Mouse (Mus musculus) heart, adult 9 months (tissue): ENCODE measurements around the gene Npas3.

Experiments
- DNase-seq, 2 experiments: peaks; one replicate each; pipeline ENCODE4 v3.0.0; 2022; ENCODE audit warnings: low spot score in 2 of 2

Npas3 gene

DNA sequence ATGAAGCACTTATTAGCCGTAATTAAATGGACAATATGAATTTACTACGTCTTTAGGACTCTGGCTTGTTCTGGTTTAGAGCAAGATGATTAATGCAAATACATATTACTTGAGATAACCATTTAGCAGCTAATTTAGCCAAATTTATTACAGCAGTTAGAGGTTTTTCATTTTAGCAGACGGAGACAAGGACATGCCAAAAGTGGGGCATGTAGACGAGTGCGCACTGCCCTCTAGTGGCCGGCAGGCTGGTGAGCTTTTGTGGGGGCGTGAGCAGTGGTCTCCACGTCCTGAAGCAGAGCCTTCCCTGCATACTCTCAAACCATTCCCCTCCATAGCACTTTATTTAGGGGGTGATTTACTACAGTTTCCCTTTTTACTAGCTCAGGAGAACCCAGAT, 812.3 kb downstream of the Npas3 start:
- peak in 1 of 2 experiments; percentile 30 for DNase-seq

DNA sequence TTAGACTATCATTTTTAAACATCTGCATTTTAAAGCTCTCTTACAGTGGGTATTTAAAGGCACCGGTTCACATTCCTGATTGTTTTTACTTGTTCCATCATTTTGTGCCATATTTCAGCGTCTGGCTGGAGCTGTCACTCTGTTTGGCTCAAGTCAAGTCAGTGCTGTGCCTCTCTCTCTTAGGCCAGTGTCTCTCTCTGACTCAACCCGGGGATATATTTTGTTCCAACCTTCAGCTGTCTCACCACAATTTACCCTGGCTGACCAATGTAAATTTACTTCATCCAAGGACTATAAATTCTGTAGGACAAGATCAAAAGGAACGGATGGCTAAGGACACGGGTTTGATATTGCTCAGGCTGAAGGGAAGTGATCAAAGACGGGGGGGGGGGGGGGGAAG, 812.7 kb downstream of the Npas3 start:
- no peak for DNase-seq

- no peak for DNase-seq
These were observed 816.5 kb downstream of the Npas3 start for GRCm38 (mm10) chr12:54064986-54065385.

GRCm38 (mm10) chr12:54065607-54066006, 817.1 kb downstream of the Npas3 start:
- DNase-seq = no peak

DNA sequence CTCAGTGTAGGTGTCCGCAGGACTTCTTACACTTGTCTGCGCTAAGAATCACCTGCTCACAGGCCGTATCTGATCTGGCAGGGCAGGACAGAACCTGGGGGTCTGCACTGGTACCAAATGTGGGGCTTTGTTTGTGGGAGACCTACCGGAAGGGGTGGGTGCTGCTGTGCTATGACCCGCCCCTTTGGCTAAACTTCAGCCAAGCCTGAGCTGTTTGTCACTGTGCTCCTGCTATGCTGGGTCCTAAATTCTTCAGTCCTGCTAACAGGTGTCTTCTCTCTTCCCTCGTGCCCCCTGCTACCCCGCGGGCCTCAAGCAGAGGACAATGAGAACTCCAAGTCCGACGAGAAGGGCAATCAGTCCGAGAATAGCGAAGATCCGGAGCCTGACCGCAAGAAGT, 818.9 kb downstream of the Npas3 start:
- DNase-seq = no peak

GRCm38 (mm10) chr12:54067886-54068756, 819.6 kb downstream of the Npas3 start:
- DNase-seq = no peak

GRCm38 (mm10) chr12:54068757-54069146, 820.3 kb downstream of the Npas3 start:
- DNase-seq = no peak

DNA sequence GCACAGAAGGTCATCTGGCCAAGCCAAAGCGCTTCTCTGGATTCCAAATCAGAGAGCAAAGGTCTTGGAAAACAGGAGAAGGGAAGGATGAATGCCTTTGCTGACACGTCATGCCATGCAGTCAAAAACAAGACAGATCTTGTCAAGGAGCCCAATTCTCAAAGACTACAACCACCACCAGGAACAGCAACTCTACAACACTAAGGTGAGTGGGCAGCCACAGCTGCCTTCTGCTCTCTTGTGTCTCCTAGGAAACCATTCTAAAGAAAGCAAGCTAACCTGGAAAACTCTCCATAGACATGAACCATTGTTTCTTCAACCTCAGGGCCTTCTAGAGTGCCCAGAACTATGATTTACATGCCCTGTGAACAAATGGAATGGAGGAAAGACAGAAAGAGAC, 825.5 kb downstream of the Npas3 start:
- no peak for DNase-seq

DNA sequence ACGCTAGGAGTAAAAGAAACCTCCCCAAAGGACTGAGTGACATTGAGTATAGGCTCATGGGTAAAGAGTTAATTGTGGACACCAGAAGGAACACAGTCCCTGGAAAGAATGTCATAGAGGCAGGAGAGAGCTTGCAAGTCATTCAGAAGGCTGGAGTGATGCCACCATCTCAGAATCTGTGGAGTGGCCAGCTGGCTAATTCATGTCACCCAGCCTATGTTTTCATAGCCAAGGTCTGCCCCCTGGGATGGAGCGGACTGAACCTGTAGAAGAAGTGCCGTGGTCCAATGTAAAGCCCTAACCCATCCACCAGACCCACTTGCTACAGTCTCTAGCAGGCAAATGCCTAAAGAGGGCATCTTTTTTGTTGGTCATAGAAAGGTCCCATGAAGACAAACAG, 832.5 kb downstream of the Npas3 start:
- DNase-seq = no peak

- DNase-seq = no peak
These were observed 845.3 kb downstream of the Npas3 start for GRCm38 (mm10) chr12:54093729-54094128.

- DNase-seq = no peak
These were observed 848.0 kb downstream of the Npas3 start for GRCm38 (mm10) chr12:54096492-54096891.

- DNase-seq = no peak
These were observed 849.7 kb downstream of the Npas3 start for GRCm38 (mm10) chr12:54098136-54098535.

- DNase-seq = peak; percentile 37 to 62
These were observed 850.3 kb downstream of the Npas3 start for GRCm38 (mm10) chr12:54098785-54099184.

GRCm38 (mm10) chr12:54099458-54099857, 851.0 kb downstream of the Npas3 start:
- no peak for DNase-seq

- no peak for DNase-seq
These were observed 852.9 kb downstream of the Npas3 start for GRCm38 (mm10) chr12:54101307-54101870.

GRCm38 (mm10) chr12:54102500-54102899, 854.0 kb downstream of the Npas3 start:
- no peak for DNase-seq

- DNase-seq = peak in 1 of 2 experiments; percentile 1
These were observed 857.1 kb downstream of the Npas3 start for GRCm38 (mm10) chr12:54105531-54105930.

DNA sequence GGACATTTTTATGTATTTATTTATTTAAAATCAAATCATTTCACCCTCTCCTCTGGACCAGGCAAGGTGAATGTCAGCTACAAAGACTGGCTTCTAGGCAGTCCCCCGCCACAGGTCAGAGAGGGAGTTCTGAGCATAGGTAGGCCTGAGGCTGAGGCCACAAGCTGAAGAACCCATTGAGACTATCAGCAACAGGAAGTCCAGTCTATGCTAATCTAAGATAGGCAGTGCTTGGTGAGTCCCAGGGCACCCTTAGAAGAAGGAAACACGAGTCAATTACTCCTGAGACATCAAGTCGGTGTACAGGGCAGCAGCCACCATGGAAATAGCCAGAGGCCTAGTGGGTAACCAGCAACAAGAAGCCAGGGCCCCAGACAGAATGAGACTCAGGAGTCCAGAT, 857.5 kb downstream of the Npas3 start:
- DNase-seq = no peak

- no peak for DNase-seq
These were observed 861.9 kb downstream of the Npas3 start for GRCm38 (mm10) chr12:54110342-54110741.

DNA sequence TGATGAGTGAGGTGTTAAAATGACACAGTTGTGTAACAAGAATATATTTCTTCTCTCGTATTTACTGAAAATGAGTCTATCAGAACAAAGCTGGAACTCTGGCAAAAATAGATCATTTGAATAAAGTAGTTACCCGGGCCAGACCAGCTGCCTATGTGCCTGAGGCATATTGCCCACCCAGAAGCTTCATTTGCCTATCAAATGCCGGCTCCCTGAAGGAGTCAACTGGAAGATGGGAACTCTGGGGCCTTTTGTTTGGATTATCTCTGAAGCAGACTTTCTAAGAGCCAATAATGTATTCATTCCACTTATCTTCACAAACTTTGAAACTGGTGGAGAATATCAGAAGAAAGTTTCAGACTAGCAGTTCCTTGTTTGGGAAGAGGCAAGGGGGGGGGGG, 862.5 kb downstream of the Npas3 start:
- no peak for DNase-seq

DNA sequence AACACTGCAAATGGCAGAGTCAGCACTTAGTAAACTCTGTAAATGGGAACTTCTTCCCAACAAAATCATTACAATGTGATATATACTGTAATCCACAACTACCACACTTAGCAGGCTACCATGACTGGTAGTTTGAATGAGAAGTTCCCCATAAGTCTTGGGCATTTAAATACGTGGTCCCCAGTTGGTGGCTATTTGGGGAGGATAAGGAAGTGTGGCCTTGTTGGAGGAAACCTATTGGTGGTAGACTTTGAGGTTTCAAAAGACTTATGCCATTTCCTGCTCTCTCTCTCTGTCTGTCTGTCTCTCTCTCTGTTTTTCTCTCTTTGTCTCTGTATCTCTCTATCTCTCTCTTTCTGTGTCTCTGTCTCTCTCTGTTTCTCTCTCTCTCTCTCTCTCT, 871.9 kb downstream of the Npas3 start:
- no peak for DNase-seq

DNA sequence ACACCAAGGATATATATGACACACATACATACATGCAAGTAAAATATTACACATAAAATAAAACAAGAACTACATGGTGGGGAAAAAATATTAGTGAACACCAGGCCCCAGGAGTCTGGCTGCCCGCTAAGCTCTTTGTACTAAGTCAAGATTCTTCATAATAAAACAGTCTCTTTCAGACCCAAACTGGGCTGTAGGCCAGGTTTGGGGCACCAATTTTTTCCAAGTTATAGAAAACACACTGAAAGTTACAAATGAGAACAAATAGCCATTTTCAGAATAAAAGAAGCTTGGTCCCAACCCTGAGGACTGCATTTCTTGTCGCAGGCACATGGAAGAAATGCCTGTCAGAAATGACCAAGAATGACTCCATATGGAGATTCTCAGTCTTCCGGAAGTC, 872.8 kb downstream of the Npas3 start:
- no peak for DNase-seq
